Mouse (Mus musculus) heart, postnatal 25 days (tissue): ENCODE measurements around the gene Fam181a. TPM values are rescaled to one million over a fixed set of nuclear protein-coding genes. Genes with fewer than 3 reads are reported as not detected.

Source experiments
- DNase-seq: peaks from one replicate; pipeline ENCODE4 v3.0.0; 2022; ENCODE audit warnings: low spot score
- intact Hi-C: fragments of 180-260 bp; cut with DNase I; formaldehyde crosslinking; loops from one replicate; pipeline ENCODE4 v1.15.1; 2025
- total RNA-seq, 2 experiments: library from RNA; stranded (reverse); gene quantifications; 2 replicates each; pipeline ENCODE4 v1.2.3; 2021

Gene Fam181a
- total RNA-seq, 2 experiments from 2014 or later, result not detected

- intact Hi-C loops, result no loop called here
- DNase-seq, result peak; percentile 53
These were observed 42.0 kb downstream of the Fam181a start for GRCm38 (mm10) chr12:103352735-103353134.

GRCm38 (mm10) chr12:103353538-103353937, 42.8 kb downstream of the Fam181a start:
- DNase-seq, result peak; percentile 60
- intact Hi-C loops, result no loop called here

- intact Hi-C loops, result no loop called here
- no peak for DNase-seq
These were observed 45.1 kb downstream of the Fam181a start, which contains the start of gene Asb2 for GRCm38 (mm10) chr12:103355746-103356414. Asb2 (minus strand) TSS chr12:103356001.

GRCm38 (mm10) chr12:103356415-103356748, 45.6 kb downstream of the Fam181a start:
- intact Hi-C loops, result no loop called here
- no peak for DNase-seq

GRCm38 (mm10) chr12:103358216-103358615, 47.4 kb downstream of the Fam181a start:
- no peak for DNase-seq
- intact Hi-C loops, result no loop called here

- DNase-seq, result no peak
- intact Hi-C loops, result no loop called here
These were observed 48.4 kb downstream of the Fam181a start for GRCm38 (mm10) chr12:103358951-103359801.

- no peak for DNase-seq
- intact Hi-C loops, result no loop called here
These were observed 50.0 kb downstream of the Fam181a start for GRCm38 (mm10) chr12:103360812-103361211.

GRCm38 (mm10) chr12:103361539-103362307, 50.9 kb downstream of the Fam181a start:
- no peak for DNase-seq
- intact Hi-C loops, result no loop called here

- peak; percentile 53 for DNase-seq
- intact Hi-C loops, result no loop called here
These were observed 51.6 kb downstream of the Fam181a start for GRCm38 (mm10) chr12:103362336-103362735.

Other genes with a start within 250 kb of the Fam181a start
- under 1 TPM; 0.31 to 0.47 TPM for gene Prima1, start 68.8 kb upstream of the Fam181a start, total RNA-seq
- gene Asb2, start 45.0 kb downstream of the Fam181a start, total RNA-seq, result 100 to 1,000 TPM; 497 to 569 TPM
- gene Otub2, start 77.7 kb downstream of the Fam181a start, total RNA-seq, result 1 to 10 TPM; 4.4 to 4.9 TPM
- 1 to 10 TPM; 1.2 to 1.3 TPM for gene 9330161L09Rik, start 96.8 kb downstream of the Fam181a start, total RNA-seq
- 10 to 100 TPM; 72.1 to 75.9 TPM for gene Ddx24, start 114.9 kb downstream of the Fam181a start, total RNA-seq
- gene Ifi27, start 123.2 kb downstream of the Fam181a start, total RNA-seq, result 10 to 100 TPM; 56.3 to 68.1 TPM
- gene Ifi27l2a, start 132.7 kb downstream of the Fam181a start, total RNA-seq, result 10 to 100 TPM; 18.2 to 31.0 TPM
- gene Ifi27l2b, start 146.2 kb downstream of the Fam181a start, total RNA-seq, result under 1 TPM in 1 of 2 experiments, not detected in 1; 0.23 TPM
- under 1 TPM; 0.39 to 0.45 TPM for gene Ppp4r4, start 221.3 kb downstream of the Fam181a start, total RNA-seq